Mouse (Mus musculus) intestine, embryonic 16.5 days (tissue): Measurements from ENCODE around the gene Fosl1. TPM values are rescaled to one million over a fixed set of nuclear protein-coding genes. Genes with fewer than 3 reads are reported as not detected.
A peak's percentile ranks its signal among the peaks of the same experiment; 100 is the strongest.

Experiments used
- ATAC-seq: fragments of 200-750 bp; cut with Nextera tagmentation; 2 replicates; pipeline ENCODE4 v1.8.0; 2017; ENCODE audit warnings: moderate TSS enrichment, moderate library complexity
- H3K27ac ChIP-seq: fragments of 300-500 bp; sonication (generic); 2 replicates; pipeline ENCODE4 v1.5.1; 2014; ENCODE audit warnings: mild to moderate bottlenecking, low read length
- H3K27me3 ChIP-seq: fragments of 300-500 bp; sonication (generic); replicated peaks from 2 replicates; pipeline ENCODE4 v1.6.1; 2014; ENCODE audit warnings: low read length, control low read depth, mixed read lengths; ENCODE audit not compliant: control insufficient read depth, insufficient read depth
- H3K36me3 ChIP-seq: fragments of 300-500 bp; sonication (generic); 2 replicates; pipeline ENCODE4 v1.6.1; 2014; ENCODE audit warnings: low read length, control low read depth; ENCODE audit not compliant: control insufficient read depth, insufficient read depth
- H3K4me1 ChIP-seq: fragments of 300-500 bp; sonication (generic); 2 replicates; pipeline ENCODE4 v1.6.1; 2014; ENCODE audit warnings: low read length, control low read depth, mixed read lengths; ENCODE audit not compliant: control insufficient read depth, insufficient read depth
- H3K4me2 ChIP-seq: fragments of 300-500 bp; sonication (generic); 2 replicates; pipeline ENCODE4 v1.6.1; 2014; ENCODE audit warnings: low read depth, low read length, control low read depth
- H3K4me3 ChIP-seq: fragments of 300-500 bp; sonication (generic); 2 replicates; pipeline ENCODE4 v1.5.1; 2014; ENCODE audit warnings: mild to moderate bottlenecking, low read length
- H3K9ac ChIP-seq: fragments of 300-500 bp; sonication (generic); 2 replicates; pipeline ENCODE4 v1.6.1; 2014; ENCODE audit warnings: low read depth, low read length
- H3K9me3 ChIP-seq: fragments of 300-500 bp; sonication (generic); 2 replicates; pipeline ENCODE4 v1.6.1; 2016; ENCODE audit warnings: low read length, control low read depth; ENCODE audit not compliant: control insufficient read depth
- WGBS: fragments of 180-500 bp; shearing (Covaris S2); extraction: QIAGEN DNeasy Blood & Tissue Kit; methylation state at CpG from one replicate; pipeline ENCODE4 v1.1.7; 2014; 5-methylcytosine and 5-hydroxymethylcytosine counted together
- polyA plus RNA-seq: library from polyadenylated mRNA; unstranded; fragments of >200 nt; fragmentation: Nextera tagmentation; extraction: Ambion mirVana; gene quantifications from 2 replicates; pipeline ENCODE4 v1.2.1, GENCODE M21; 2015

The Fosl1 gene
- polyA plus RNA-seq, 1 experiment from 2014 or later, result not detected

GRCm38 (mm10) chr19:5449673-5450072, 2.3 kb downstream of the Fosl1 start:
- ATAC-seq, result no peak
- H3K27me3 ChIP-seq, result peaks cover 28% of the 10 kb centered on the region

DNA sequence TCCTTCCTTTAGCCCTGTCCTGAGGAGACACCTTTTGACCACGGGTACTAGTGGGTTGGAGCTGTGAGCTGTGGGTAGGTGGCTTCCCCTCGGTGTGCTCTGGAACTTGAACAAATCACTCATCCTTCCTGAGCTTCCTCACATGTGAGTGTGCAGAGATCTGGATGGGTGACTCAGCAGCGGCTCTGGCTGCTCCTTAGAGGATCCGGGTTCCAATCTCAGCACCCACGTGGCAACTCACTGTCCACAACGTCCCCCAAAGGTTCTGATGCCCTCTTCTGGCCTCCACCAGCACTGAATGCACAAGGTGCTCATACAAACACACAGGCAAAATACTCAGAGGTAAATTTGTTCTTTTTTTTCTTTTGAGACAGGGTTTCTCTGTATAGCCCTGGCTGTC, 4.4 kb downstream of the Fosl1 start:
- no peak overlapping the region for H3K4me3 ChIP-seq
- no peak overlapping the region for H3K9ac ChIP-seq
- no peak for ATAC-seq
- H3K27me3 ChIP-seq, result peaks cover 28% of the 10 kb centered on the region
- peaks cover 30% of the 10 kb centered on the region for H3K4me1 ChIP-seq
- no peak overlapping the region for H3K27ac ChIP-seq
- WGBS, result 80% methylated on average over 6 of the region's 6 CpGs
- H3K36me3 ChIP-seq, result no peaks in the 10 kb centered on the region; the same call in 1 of the 2 replicates
- H3K9me3 ChIP-seq, result no peaks in the 10 kb centered on the region
- no peak overlapping the region for H3K4me2 ChIP-seq

More at GRCm38 (mm10) chr19:5449673-5450072, 2.3 kb downstream of the Fosl1 start:
- H3K4me1 ChIP-seq, result peaks cover 10% of the 10 kb centered on the region
- H3K4me2 ChIP-seq, result no peak overlapping the region
- H3K4me3 ChIP-seq, result no peak overlapping the region
- WGBS, result 76% methylated on average over 3 of the region's 3 CpGs
- H3K27ac ChIP-seq, result no peak overlapping the region
- H3K36me3 ChIP-seq, result no peaks in the 10 kb centered on the region; the same call in 1 of the 2 replicates
- H3K9me3 ChIP-seq, result no peaks in the 10 kb centered on the region
- no peak overlapping the region for H3K9ac ChIP-seq

DNA sequence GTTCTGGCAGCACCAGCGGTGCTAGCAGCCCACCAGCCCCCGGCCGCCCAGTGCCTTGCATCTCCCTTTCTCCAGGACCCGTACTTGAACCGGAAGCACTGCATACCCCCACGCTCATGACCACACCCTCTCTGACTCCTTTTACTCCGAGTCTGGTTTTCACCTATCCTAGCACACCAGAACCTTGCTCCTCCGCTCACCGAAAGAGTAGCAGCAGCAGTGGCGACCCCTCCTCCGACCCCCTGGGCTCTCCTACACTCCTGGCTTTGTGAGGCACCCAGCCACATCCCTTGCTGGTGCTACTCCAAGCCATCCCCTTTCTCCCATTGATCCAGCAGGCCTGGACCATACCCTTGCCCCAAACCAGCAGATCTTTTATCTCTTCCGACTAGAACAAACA, 7.7 kb downstream of the Fosl1 start:
- peak overlapping the region; percentile 85; the same call in 1 of the 2 replicates for H3K9ac ChIP-seq
- WGBS, result 82% methylated on average over 12 of the region's 12 CpGs

DNA sequence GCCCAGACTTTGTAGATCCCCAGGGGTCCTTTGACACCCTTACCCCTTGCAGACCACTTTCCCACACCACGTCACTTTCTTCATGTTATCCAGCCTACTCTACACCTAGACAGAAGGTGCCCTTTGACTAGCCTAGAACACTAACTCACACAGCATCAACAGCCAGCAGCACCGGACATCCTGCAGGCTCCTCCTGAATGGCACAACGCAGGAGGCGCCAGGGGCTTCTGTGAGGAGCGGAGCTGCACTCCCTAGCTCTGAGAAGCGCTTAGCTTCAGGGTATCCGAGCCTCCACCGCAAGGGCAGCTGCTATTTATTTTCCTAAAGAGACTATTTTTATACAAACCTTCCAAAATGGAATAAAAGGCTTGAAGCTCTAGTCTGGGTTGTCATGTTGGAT, 8.2 kb downstream of the Fosl1 start:
- no peak for ATAC-seq
- Histone ChIP-seq H3K9ac (peak overlapping the region; percentile 85; the same call in 1 of the 2 replicates), H3K36me3 (no peaks in the 10 kb centered on the region; the same call in 1 of the 2 replicates), H3K4me3 (peak overlapping the region; percentile 65), H3K27me3 (no peaks in the 10 kb centered on the region; the same call in 1 of the 2 replicates), H3K4me2 (peak overlapping the region; percentile 98), H3K4me1 (peaks cover 23% of the 10 kb centered on the region), H3K27ac (no peak overlapping the region), H3K9me3 (no peaks in the 10 kb centered on the region)
- WGBS, result 65% methylated on average over 8 of the region's 8 CpGs

More for the DNA sequence above, 7.7 kb downstream of the Fosl1 start:
- H3K36me3 ChIP-seq, result no peaks in the 10 kb centered on the region; the same call in 1 of the 2 replicates
- ATAC-seq, result no peak
- peaks cover 5% of the 10 kb centered on the region for H3K27me3 ChIP-seq
- H3K4me2 ChIP-seq, result peak overlapping the region; percentile 98
- no peak overlapping the region for H3K27ac ChIP-seq
- H3K9me3 ChIP-seq, result no peaks in the 10 kb centered on the region
- H3K4me1 ChIP-seq, result peaks cover 22% of the 10 kb centered on the region
- H3K4me3 ChIP-seq, result peak overlapping the region; percentile 65

DNA sequence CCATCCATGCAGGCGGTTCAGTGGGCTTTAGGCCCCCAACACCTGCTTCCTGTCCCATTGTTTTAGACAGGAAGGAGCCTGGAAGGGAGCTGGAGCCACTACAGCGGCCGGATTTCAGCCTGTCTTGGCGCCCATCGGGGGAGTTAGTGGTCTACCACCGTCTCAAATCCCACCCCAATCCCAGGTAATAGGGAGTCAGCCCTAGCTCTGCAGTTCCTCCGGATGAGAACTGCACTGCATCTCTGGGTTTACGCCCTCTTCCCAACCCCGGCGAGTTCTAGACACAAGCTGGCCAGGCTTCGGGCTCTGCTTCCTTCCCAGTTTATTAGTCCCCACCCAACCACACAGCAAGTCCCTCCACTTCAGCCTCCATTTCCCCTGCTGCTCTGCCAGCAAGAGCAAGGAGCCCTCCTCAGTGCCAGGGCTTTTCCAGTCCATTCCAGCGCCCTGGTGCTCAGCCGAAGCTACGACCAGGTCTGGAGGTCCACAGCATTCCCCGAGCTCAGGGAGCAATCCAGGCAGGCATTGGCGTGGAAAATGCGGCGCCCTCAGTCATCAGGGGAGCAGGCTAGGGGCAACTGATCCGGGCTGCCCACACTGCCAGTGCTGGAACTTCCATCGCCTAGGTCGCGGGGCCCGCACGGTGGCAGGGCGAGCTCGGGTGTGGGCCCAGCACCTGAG, 9.0 kb downstream of the Fosl1 start:
- Histone ChIP-seq H3K36me3 (peaks cover under 1% of the 10 kb centered on the region; the same call in 1 of the 2 replicates), H3K4me3 (peak overlapping the region; percentile 65), H3K4me2 (peak overlapping the region; percentile 98), H3K27ac (peak overlapping the region; percentile 93), H3K9ac (peak overlapping the region; percentile 85), H3K27me3 (no peaks in the 10 kb centered on the region), H3K9me3 (no peaks in the 10 kb centered on the region), H3K4me1 (peaks cover 28% of the 10 kb centered on the region)
- ATAC-seq, result no peak
- 3% methylated on average over 26 of the region's 26 CpGs for WGBS

DNA sequence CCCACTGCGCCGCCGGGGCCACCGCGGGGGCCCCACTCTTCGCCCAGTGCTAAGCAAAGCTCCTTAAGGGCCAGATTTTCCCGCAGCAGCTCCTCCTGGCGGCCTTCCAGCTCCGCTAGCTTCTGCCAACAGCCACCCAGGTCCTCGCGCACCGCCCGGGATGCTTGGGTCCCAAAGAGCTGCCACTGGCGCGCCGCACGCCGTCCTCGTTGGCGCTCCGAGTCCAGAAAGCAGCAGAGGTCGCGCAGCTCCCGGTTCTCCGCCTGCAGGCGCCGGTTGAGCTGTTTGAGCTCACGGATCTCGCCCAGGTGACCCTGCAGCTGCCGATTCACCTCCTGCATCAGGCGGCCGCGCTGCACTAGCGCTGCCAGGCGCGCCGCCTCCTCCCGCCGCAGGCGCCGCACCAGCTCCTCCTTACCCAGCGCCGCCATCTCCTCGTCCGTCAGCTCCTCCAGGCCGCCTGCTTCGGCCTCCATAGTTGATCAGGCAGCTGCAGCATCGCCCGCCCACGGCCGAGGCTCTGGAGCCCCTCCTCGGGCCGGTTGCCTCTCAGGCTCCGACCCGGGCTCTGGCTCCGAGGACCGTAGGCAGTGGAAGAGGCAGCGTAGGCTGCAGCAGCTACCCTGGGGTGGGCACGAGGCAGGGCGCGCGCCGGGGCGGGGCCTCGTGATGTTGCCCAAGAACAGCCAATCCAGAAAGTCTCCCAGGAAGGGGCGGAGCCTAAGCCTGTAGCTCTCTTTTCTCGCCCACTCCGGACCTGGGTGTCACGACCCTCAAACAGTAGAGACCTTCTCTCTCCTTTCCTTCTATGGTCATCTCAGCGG, 9.8 kb downstream of the Fosl1 start:
- Histone ChIP-seq H3K4me1 (peaks cover 30% of the 10 kb centered on the region), H3K9me3 (no peaks in the 10 kb centered on the region), H3K9ac (peak overlapping the region; percentile 85), H3K27ac (peak overlapping the region; percentile 93), H3K4me3 (peak overlapping the region; percentile 65), H3K27me3 (no peaks in the 10 kb centered on the region), H3K4me2 (peak overlapping the region; percentile 98), H3K36me3 (peaks cover 3% of the 10 kb centered on the region; the same call in 1 of the 2 replicates)
- under 1% methylated on average over 70 of the region's 70 CpGs for WGBS
- peak; percentile 88 for ATAC-seq

GRCm38 (mm10) chr19:5457746-5458442, 10.5 kb downstream of the Fosl1 start, which contains the start of gene Ccdc85b:
Gene Ccdc85b (minus strand): TSS chr19:5457894.
- ATAC-seq, result peak; percentile 12
- Histone ChIP-seq H3K4me1 (peaks cover 30% of the 10 kb centered on the region), H3K9ac (peak within 1 kb of the TSS; percentile 85), H3K9me3 (no peaks in the 10 kb centered on the region), H3K27ac (peak within 1 kb of the TSS; percentile 93), H3K27me3 (no peaks in the 10 kb centered on the region), H3K4me3 (peak within 1 kb of the TSS; percentile 65), H3K36me3 (peaks cover 3% of the 10 kb centered on the region; the same call in 1 of the 2 replicates), H3K4me2 (peak within 1 kb of the TSS; percentile 98)
- WGBS, result 12% methylated on average over 14 of the region's 14 CpGs

- H3K27me3 ChIP-seq, result no peaks in the 10 kb centered on the region
- H3K27ac ChIP-seq, result no peak overlapping the region
- peaks cover 30% of the 10 kb centered on the region for H3K4me1 ChIP-seq
- WGBS, result 63% methylated on average over 7 of the region's 7 CpGs
- H3K9me3 ChIP-seq, result no peaks in the 10 kb centered on the region
- H3K36me3 ChIP-seq, result peaks cover 3% of the 10 kb centered on the region; the same call in 1 of the 2 replicates
- no peak overlapping the region for H3K4me3 ChIP-seq
- ATAC-seq, result no peak
- H3K9ac ChIP-seq, result no peak overlapping the region
- no peak overlapping the region for H3K4me2 ChIP-seq
These were observed 11.7 kb downstream of the Fosl1 start for GRCm38 (mm10) chr19:5459019-5459418.
